Mouse (Mus musculus) inflammation-experienced regulatory T-cells (primary cell): Measurements from ENCODE around the gene Zcchc2. TPM values are rescaled to one million over a fixed set of nuclear protein-coding genes. Genes with fewer than 3 reads are reported as not detected.

ENCODE experiments used
- polyA plus RNA-seq, 2 experiments: library from polyadenylated mRNA; unstranded; fragments of 100-300 nt; shearing (Covaris generic); gene quantifications; one replicate each; pipeline ENCODE4 v1.2.1; 2017

The Zcchc2 gene
- polyA plus RNA-seq = 10 to 100 TPM; 19.9 to 27.7 TPM

DNA sequence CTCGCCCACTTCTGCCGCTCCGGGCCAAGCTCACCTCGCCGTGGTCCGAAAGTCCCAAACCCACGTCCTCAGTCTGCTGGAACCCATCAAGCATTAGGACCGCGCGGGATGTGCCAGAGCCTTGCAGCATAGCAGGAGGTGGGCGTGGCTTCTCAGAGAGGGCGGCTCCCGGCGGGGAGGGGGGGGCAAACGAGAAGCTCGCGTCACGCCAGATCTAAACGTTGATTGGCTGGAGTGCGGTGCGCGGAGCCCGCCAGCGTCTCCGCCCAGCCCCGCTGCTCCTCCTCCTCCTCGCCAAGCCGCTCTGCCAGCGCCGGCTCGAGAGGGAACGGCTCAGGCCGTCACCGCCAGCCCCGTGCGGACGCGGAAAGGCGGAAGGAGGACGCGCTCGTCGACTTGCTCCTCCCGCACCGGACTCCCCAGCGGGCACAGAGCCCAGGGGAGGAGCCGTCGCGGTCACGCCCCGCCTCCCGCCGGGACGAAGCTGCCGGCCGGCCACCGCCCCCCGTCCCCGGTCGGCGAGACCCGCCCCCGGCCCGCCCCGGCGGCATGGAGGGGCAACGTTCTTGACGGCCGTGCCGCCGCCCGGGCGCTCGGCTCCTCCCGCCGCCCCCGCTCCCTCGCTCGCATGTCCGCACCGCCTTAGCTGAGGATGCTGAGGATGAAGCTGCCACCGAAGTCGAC lies at the start of gene Zcchc2:
Gene Zcchc2 (plus strand): TSS at position 269 of the 684 bp plus-strand sequence.

Other genes with a start within 250 kb of the Zcchc2 start
- 1 to 10 TPM in 1 of 2 experiments, under 1 TPM in 1; 0.68 to 1.1 TPM for gene Tnfrsf11a, start 209.7 kb upstream of the Zcchc2 start, polyA plus RNA-seq
- 10 to 100 TPM in 1 of 2 experiments, 1 to 10 TPM in 1; 8.0 to 24.1 TPM for gene Phlpp1, start 181.3 kb downstream of the Zcchc2 start, polyA plus RNA-seq